Mouse (Mus musculus) neural tube, embryonic 11.5 days (tissue): ENCODE results near the gene Ago3. TPM values are rescaled to one million over a fixed set of nuclear protein-coding genes. Genes with fewer than 3 reads are reported as not detected.

Experiments used
- ATAC-seq: fragments of 200-750 bp; cut with Nextera tagmentation; 2 replicates; pipeline ENCODE4 v1.8.0; 2017; ENCODE audit warnings: moderate number of reproducible peaks, mild to moderate bottlenecking, moderate TSS enrichment, moderate library complexity; ENCODE audit not compliant: insufficient read depth, low FRiP score, low TSS enrichment
- DNase-seq: peaks from one replicate; pipeline ENCODE4 v3.0.0-alpha.2; 2015; ENCODE audit warnings: low spot score
- H3K27ac ChIP-seq: fragments of 300-500 bp; sonication (generic); 2 replicates; pipeline ENCODE4 v1.5.1; 2014; ENCODE audit warnings: low read depth, mild to moderate bottlenecking, low read length
- H3K27me3 ChIP-seq: fragments of 300-500 bp; sonication (generic); 2 replicates; pipeline ENCODE4 v1.6.1; 2014; ENCODE audit warnings: mild to moderate bottlenecking, low read length, mixed read lengths; ENCODE audit not compliant: control insufficient read depth, insufficient read depth
- H3K36me3 ChIP-seq: fragments of 300-500 bp; sonication (generic); 2 replicates; pipeline ENCODE4 v1.6.1; 2014; ENCODE audit warnings: mild to moderate bottlenecking, low read length, moderate library complexity, mixed read lengths; ENCODE audit not compliant: control insufficient read depth, insufficient read depth
- H3K4me1 ChIP-seq: fragments of 300-500 bp; sonication (generic); 2 replicates; pipeline ENCODE4 v1.6.1; 2014; ENCODE audit warnings: low read length, mixed read lengths; ENCODE audit not compliant: control insufficient read depth, insufficient read depth
- H3K4me2 ChIP-seq: fragments of 300-500 bp; sonication (generic); 2 replicates; pipeline ENCODE4 v1.6.1; 2014; ENCODE audit warnings: low read depth, mild to moderate bottlenecking, moderate library complexity
- H3K4me3 ChIP-seq: fragments of 300-500 bp; sonication (generic); 2 replicates; pipeline ENCODE4 v1.5.1; 2014; ENCODE audit warnings: low read depth, low read length
- H3K9ac ChIP-seq: fragments of 300-500 bp; sonication (generic); 2 replicates; pipeline ENCODE4 v1.6.1; 2014; ENCODE audit warnings: mild to moderate bottlenecking, low read length
- H3K9me3 ChIP-seq: fragments of 300-500 bp; sonication (generic); 2 replicates; pipeline ENCODE4 v1.6.1; 2016; ENCODE audit warnings: low read length; ENCODE audit not compliant: control insufficient read depth
- WGBS: fragments of 180-500 bp; shearing (Covaris S2); extraction: QIAGEN DNeasy Blood & Tissue Kit; methylation state at CpG from one replicate; pipeline ENCODE4 v1.1.7; 2014; 5-methylcytosine and 5-hydroxymethylcytosine counted together
- polyA plus RNA-seq: library from polyadenylated mRNA; unstranded; fragments of >200 nt; fragmentation: Nextera tagmentation; extraction: Ambion mirVana; gene quantifications from 2 replicates; pipeline ENCODE4 v1.2.1, GENCODE M21; 2014

The Ago3 gene
- polyA plus RNA-seq, 1 experiment from 2014 or later: 9.8 TPM

GRCm38 (mm10) chr4:126434094-126434493 lies 4.7 kb upstream of the Ago3 start:
- no peak overlapping the region for H3K4me2 ChIP-seq
- peaks cover 4% of the 10 kb centered on the region for H3K36me3 ChIP-seq
- DNase-seq (no peak), ATAC-seq (no peak)
- no peak overlapping the region for H3K27ac ChIP-seq
- H3K4me1 ChIP-seq: no peaks in the 10 kb centered on the region
- H3K27me3 ChIP-seq: no peaks in the 10 kb centered on the region
- no peaks in the 10 kb centered on the region for H3K9me3 ChIP-seq
- 96% methylated on average over 2 of the region's 2 CpGs for WGBS
- no peak overlapping the region for H3K9ac ChIP-seq
- H3K4me3 ChIP-seq: no peak overlapping the region

GRCm38 (mm10) chr4:126433175-126433574 lies 3.8 kb upstream of the Ago3 start:
- Histone ChIP-seq H3K9ac (no peak overlapping the region), H3K27me3 (no peaks in the 10 kb centered on the region), H3K4me3 (no peak overlapping the region), H3K4me2 (no peak overlapping the region), H3K9me3 (no peaks in the 10 kb centered on the region), H3K27ac (no peak overlapping the region), H3K4me1 (0 out of 2 replicates have a peak, but pooled peaks cover 3% of the 10 kb centered on the region), H3K36me3 (peaks cover 2% of the 10 kb centered on the region; the same call in 1 of the 2 replicates)
- 93% methylated on average over 4 of the region's 4 CpGs for WGBS
- ATAC-seq: no peak
- no peak for DNase-seq

- Histone ChIP-seq H3K9ac (no peak overlapping the region), H3K4me2 (no peak overlapping the region), H3K4me1 (0 out of 2 replicates have a peak, but pooled peaks cover 3% of the 10 kb centered on the region), H3K27ac (no peak overlapping the region), H3K36me3 (no peaks in the 10 kb centered on the region), H3K9me3 (no peaks in the 10 kb centered on the region), H3K27me3 (no peaks in the 10 kb centered on the region), H3K4me3 (no peak overlapping the region)
- no peak for ATAC-seq
- no peak for DNase-seq
- WGBS: 85% methylated on average over 4 of the region's 4 CpGs
These were observed 2.4 kb upstream of the Ago3 start for GRCm38 (mm10) chr4:126431746-126432145.

GRCm38 (mm10) chr4:126428682-126429346 lies 542 bp downstream of the Ago3 start:
- 0 out of 2 replicates have a peak, but pooled peaks cover 3% of the 10 kb centered on the region for H3K4me1 ChIP-seq
- no peaks in the 10 kb centered on the region for H3K36me3 ChIP-seq
- H3K27me3 ChIP-seq: no peaks in the 10 kb centered on the region
- H3K9me3 ChIP-seq: no peaks in the 10 kb centered on the region
- H3K27ac ChIP-seq: peak overlapping the region; percentile 81
- H3K4me3 ChIP-seq: peak overlapping the region; percentile 91
- H3K9ac ChIP-seq: peak overlapping the region; percentile 87
- DNase-seq: no peak
- WGBS: 2% methylated on average over 24 of the region's 24 CpGs
- ATAC-seq: no peak; the same call in 1 of the 2 replicates
- H3K4me2 ChIP-seq: peak overlapping the region; percentile 92

- Histone ChIP-seq H3K4me1 (0 out of 2 replicates have a peak, but pooled peaks cover 3% of the 10 kb centered on the region), H3K9ac (no peak overlapping the region), H3K4me2 (no peak overlapping the region), H3K9me3 (no peaks in the 10 kb centered on the region), H3K36me3 (no peaks in the 10 kb centered on the region), H3K4me3 (no peak overlapping the region), H3K27me3 (no peaks in the 10 kb centered on the region), H3K27ac (no peak overlapping the region)
- no peak for ATAC-seq
- no peak for DNase-seq
- WGBS: 93% methylated on average over 2 of the region's 2 CpGs
These were observed 5.5 kb downstream of the Ago3 start for GRCm38 (mm10) chr4:126423866-126424265.

- no peaks in the 10 kb centered on the region for H3K4me1 ChIP-seq
- no peaks in the 10 kb centered on the region for H3K9me3 ChIP-seq
- H3K4me2 ChIP-seq: no peak overlapping the region
- H3K9ac ChIP-seq: no peak overlapping the region
- H3K36me3 ChIP-seq: no peaks in the 10 kb centered on the region
- no peaks in the 10 kb centered on the region for H3K27me3 ChIP-seq
- DNase-seq (no peak), ATAC-seq (no peak)
- no peak overlapping the region for H3K4me3 ChIP-seq
- no peak overlapping the region for H3K27ac ChIP-seq
These were observed 13.6 kb downstream of the Ago3 start for GRCm38 (mm10) chr4:126415707-126416106.

GRCm38 (mm10) chr4:126412526-126412925 lies 16.8 kb downstream of the Ago3 start:
- DNase-seq: no peak
- Histone ChIP-seq H3K27ac (no peak overlapping the region), H3K9me3 (no peaks in the 10 kb centered on the region), H3K36me3 (no peaks in the 10 kb centered on the region), H3K4me1 (no peaks in the 10 kb centered on the region), H3K4me2 (no peak overlapping the region), H3K4me3 (no peak overlapping the region), H3K27me3 (no peaks in the 10 kb centered on the region), H3K9ac (no peak overlapping the region)
- no peak for ATAC-seq
- 92% methylated on average over 3 of the region's 3 CpGs for WGBS

- Histone ChIP-seq H3K9ac (no peak overlapping the region), H3K27me3 (no peaks in the 10 kb centered on the region), H3K4me3 (no peak overlapping the region), H3K4me1 (no peaks in the 10 kb centered on the region), H3K4me2 (no peak overlapping the region), H3K36me3 (peaks cover 2% of the 10 kb centered on the region; the same call in 1 of the 2 replicates), H3K9me3 (no peaks in the 10 kb centered on the region), H3K27ac (no peak overlapping the region)
- DNase-seq (no peak), ATAC-seq (no peak)
- 96% methylated on average over 9 of the region's 9 CpGs for WGBS
These were observed 57.9 kb downstream of the Ago3 start for GRCm38 (mm10) chr4:126371497-126371896.

- Histone ChIP-seq H3K27me3 (no peaks in the 10 kb centered on the region), H3K9ac (no peak overlapping the region), H3K4me1 (no peaks in the 10 kb centered on the region), H3K4me2 (no peak overlapping the region), H3K4me3 (no peak overlapping the region), H3K27ac (no peak overlapping the region), H3K9me3 (no peaks in the 10 kb centered on the region), H3K36me3 (peaks cover 4% of the 10 kb centered on the region; the same call in 1 of the 2 replicates)
- DNase-seq: no peak
- WGBS: 92% methylated on average over 1 of the region's 1 CpGs
- no peak for ATAC-seq
These were observed 69.3 kb downstream of the Ago3 start for GRCm38 (mm10) chr4:126360069-126360468.
